Mouse (Mus musculus) 416B (cell line): ENCODE results near the gene Pld1.
"Not testable (repeated sequence)": the region's sequence is repeated elsewhere in the genome, so short reads cannot be mapped to it uniquely, and the experiment has no call there.

ENCODE experiments used
- DNase-seq: peaks from one replicate; pipeline ENCODE4 v3.0.0; 2011; ENCODE audit warnings: low read depth

Gene Pld1

GRCm38 (mm10) chr3:27942991-27943390 is 4.5 kb downstream of the Pld1 start:
- no peak for DNase-seq

DNA sequence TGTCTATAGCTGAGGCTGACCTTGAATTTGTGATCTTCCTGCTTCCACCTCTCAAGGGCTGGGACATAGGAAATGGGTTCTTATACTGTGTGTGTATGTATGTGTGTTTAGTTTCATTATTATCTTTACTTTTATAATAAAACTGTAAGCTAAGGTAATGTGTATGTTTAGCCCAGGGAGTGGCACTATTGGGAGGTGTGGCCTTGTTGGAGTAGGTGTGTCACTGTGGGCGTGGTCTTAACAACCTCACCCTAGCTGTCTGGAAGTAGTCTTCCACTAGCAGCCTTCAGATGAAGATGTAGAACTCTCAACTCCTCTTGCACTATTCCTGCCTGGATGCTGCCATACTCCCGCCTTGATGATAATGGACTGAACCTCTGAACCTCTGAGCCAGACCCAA is 6.9 kb downstream of the Pld1 start:
- not testable (repeated sequence) for DNase-seq

- no peak for DNase-seq
Measured at GRCm38 (mm10) chr3:27949175-27949872, 10.8 kb downstream of the Pld1 start.

DNA sequence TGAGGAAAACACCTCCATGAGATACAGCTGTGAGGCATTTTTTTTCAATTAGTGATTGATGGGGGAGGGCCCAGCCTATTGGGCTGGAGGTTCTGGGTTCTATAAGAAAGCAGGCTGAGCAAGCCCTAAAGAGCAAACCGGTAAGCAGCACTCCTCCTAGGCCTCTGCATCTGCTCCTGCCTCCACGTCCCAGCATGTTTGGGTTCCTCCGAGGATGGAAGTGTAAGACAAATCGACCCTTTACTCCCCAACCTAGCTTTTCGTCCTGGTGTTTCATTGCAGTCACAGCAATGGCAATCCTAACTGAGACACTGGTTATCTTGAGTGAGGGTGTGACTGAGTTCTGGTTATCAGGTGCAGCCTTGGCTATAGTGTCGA is 11.4 kb downstream of the Pld1 start:
- DNase-seq = no peak

DNA sequence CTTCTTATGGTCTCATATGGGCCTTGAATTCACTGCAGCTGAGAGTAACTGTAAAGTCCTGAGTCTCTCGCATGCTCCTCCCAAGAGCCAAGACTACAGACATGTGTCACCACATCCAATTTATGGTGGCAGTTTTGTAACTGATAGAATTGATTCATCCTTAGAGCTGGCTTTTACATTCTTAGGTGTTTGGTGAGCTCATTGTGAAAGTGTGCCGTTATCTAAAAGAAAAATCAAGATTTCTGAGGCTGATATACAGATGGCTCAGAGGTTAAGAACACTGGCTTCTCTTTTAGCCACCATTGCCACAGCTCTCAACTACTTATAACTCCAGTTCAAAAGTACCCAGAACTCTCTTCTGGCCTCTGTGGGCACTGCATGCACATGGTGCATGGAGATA is 12.2 kb downstream of the Pld1 start:
- DNase-seq = no peak

- DNase-seq = no peak
Measured at GRCm38 (mm10) chr3:27951721-27952120, 13.2 kb downstream of the Pld1 start.

GRCm38 (mm10) chr3:27956006-27956405 is 17.5 kb downstream of the Pld1 start:
- no peak for DNase-seq

DNA sequence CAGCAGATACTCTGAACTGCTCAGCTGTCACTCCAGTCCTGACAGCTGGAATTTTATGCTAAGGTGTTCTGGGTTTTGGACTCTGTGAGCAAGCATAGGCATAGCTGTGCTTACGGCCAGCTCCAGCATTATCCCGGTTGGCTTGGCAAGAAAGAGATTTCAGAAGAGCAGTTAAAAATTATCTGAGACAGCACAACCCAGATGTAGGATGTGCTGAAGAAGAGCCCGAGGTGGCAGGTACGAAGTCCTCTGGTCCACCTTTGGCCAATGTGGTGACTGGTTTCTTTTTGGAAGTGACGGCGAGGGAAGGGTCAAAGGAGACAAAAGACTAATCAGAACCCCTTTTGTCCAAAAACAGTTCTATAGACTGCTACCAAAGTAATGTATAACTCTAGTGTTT is 20.7 kb downstream of the Pld1 start:
- DNase-seq = no peak

GRCm38 (mm10) chr3:27961162-27961561 is 22.7 kb downstream of the Pld1 start:
- DNase-seq = peak; percentile 38

DNA sequence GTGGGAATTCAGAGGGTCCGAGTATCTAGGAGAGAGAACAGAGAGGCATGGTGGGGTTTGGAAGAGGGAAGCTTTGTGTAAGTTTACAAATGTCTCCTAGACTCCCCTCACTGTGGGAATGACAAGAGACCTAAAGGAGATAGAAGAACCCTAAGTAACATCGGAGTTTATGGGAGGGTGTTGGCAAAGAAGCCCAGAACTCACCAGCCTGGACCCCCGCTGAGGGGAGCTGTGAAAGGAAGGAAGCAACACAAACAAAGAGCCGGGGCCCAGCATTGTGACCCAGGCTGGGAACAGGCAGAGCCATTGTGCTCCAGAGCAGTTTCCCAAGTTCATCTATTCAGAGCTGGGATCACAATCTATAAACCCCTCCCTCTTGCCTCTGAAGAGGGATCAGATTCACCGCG is 25.3 kb downstream of the Pld1 start:
- DNase-seq = no peak

DNA sequence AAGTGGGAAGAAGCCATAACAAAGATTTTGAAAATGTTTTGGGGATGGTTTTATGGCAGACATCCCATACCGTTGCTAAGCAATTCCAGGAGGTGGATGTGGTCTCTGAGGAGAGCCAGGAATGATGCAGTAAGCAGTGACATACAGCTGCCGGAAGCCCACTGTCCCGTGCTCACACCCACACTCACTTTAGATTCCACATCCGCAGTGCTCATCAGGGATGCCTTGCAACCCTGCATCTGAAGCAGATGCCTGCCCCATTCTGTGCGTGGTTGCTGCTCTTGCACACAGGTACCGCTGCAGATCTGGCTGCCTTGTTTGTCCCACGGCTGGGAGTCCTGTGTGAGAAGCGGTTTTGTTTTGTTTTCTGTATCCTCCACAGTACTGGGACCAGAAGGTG is 30.2 kb downstream of the Pld1 start:
- no peak for DNase-seq

GRCm38 (mm10) chr3:27973936-27974335 is 35.4 kb downstream of the Pld1 start:
- DNase-seq = no peak

- no peak for DNase-seq
Measured at GRCm38 (mm10) chr3:27974981-27975380, 36.5 kb downstream of the Pld1 start.

DNA sequence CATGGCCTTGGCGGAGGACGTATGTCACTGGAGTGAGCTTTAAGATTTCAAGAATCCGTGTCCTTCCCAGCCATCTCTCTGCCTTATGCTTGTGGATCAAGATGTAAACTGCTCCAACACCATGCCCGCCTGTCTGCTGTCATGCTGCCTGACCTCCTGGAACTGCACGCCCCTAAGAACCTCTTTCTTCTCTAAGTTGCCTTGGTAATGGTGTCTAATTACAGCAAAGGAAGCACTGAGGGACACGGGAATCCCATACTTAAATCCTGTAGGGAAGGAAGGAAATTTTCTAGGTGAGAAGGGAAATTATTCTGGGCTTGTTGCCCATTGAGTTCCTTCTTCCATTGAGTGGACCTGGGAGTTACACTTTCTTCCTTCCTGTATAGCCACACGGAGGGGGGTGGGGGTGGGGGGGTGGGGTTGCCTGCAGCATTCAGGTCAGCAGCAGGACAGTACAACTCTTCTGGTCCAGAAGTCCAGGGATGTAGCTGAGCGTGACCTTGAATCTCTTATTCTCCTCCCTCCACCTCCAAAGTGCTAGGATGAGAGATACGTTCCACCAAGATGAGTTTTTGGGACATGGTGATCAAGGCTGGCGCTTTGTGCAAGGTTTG is 38.5 kb downstream of the Pld1 start:
- DNase-seq = no peak

GRCm38 (mm10) chr3:27978030-27978723 is 39.7 kb downstream of the Pld1 start:
- DNase-seq = no peak

DNA sequence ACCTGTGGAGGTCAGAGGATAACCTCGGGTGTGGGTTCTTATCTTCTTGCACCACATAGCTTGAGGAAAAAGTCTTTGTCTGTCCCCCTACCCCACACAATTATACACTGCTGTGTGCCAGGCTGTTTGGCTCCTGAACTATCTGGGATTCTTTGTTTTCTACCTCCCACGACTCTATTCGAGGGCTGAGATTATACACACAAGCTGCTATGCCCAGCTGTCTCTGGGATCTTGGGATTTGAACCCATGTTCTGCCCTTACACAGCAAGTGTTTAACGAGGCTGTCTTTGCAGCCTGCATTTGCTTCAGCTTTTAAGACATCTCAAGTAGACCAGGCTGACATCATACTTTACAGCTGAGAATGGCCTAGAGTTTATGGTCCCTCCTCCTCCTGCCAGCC is 43.1 kb downstream of the Pld1 start:
- DNase-seq = no peak

DNA sequence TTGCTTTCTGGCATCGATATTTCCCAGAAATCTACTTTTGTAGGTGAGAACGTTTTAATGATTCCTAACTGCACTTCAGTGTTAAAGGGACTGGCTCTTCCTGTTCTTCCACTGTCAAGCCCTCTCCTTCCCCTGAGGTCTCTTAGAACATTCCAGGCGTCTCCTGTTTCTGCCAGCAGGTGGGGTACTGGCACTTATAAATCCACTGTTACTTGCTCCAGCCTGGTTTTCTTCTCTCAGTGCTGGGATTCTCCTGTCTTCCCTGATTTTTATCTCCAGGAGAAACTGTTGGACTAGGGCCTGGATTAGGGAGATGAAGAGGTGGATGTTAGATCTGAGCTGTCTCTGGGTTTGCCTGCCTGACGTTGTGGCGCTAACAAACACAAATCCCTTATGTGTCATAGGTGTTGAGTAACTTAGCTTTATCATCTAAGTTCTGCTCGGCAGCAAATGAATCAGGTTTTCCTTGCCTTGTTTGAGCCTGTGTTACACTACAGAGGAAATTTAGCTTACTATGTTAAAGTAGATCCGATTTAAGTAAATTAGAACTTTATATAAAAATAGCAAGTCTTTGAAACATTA is 44.0 kb downstream of the Pld1 start:
- peak; percentile 74 for DNase-seq

DNA sequence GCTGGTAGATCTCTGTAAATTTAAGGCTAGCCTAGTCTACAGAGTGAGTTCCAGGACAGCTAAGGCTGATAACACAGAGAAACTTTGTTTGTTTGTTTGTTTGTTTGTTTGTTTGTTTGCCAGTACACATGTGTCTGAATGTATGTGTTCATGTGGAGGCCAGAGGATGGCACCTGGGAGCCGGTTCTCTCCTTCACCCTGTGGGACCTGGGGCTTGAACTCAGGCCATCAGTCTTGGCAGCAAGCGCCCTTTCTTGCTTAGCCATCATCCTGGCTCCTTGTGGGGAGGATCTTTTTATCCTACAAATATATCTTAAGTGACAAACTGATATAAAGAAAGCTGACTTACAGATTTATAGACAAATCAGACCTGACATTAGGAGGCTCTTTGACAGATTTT is 44.8 kb downstream of the Pld1 start:
- DNase-seq = no peak

DNA sequence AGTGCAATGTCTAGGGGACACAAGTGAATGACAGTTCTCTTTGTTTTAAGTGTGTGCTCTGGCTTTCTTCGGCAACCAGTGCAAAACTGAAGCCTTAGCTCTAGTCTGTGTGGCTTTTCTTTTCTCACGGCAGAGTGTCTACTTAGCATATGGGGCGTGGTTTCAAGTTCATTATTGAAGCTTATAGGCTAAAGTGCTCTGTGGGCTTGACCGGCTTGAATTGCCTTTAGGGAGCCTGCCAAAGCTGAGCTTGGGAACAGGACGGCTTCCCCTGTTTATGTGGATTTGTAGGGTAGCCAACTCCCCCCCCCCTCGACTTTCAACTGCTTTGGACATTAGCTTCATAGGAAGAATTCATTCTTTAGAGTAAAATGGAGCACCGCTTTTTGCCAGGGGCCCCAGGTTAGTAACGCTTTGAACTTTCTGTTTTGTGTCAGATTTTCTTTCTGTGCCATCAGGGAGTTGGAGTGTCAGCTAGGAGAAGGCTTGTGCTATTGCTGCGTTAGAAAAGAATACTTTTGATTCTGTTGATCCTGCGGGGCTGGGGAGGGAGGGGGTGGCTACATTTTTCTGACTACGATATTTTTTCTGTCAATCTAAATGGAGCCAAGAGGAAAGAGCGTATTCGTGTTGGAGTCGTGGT is 45.6 kb downstream of the Pld1 start:
- DNase-seq = peak; percentile 86

- DNase-seq = no peak
Measured at GRCm38 (mm10) chr3:27984620-27985019, 46.1 kb downstream of the Pld1 start.

DNA sequence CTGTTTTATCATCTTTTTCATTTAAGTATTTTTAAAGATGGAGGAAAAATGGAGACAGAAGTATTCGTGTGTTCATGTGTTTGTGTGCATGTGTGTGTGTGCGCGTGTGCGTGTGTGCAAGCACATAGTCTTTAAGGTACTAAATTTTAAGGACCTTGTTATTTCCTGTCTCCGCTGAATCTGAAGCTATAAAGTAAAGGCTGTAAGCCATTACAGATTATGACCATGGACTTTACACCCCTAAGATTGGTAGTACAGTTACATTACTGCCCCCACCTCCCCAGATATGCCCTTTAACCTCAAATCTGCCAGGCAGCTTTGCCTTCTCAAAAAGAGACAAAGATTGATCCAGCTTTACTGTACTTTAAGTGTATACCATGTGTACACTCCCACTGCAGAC is 46.8 kb downstream of the Pld1 start:
- no peak for DNase-seq

GRCm38 (mm10) chr3:27987891-27988536 is 49.5 kb downstream of the Pld1 start:
- no peak for DNase-seq
